Mouse (Mus musculus) stomach, embryonic 16.5 days (tissue): ENCODE measurements at regions not wholly inside any gene's neighbourhood (a gene's known extent, or its start where the extent isn't known, plus 50 kb on each side); places are given as distances from the start of the nearest gene placed in this dataset.
A peak's percentile ranks its signal among the peaks of the same experiment; 100 is the strongest.
"Not testable (repeated sequence)": the region's sequence is repeated elsewhere in the genome, so short reads cannot be mapped to it uniquely, and the experiment has no call there.

Source experiments
- ATAC-seq: fragments of 200-750 bp; cut with Nextera tagmentation; 2 replicates; pipeline ENCODE4 v1.8.0; 2017; ENCODE audit warnings: moderate number of reproducible peaks, moderate TSS enrichment; ENCODE audit not compliant: insufficient read depth, low FRiP score
- H3K27ac ChIP-seq: fragments of 300-500 bp; sonication (generic); 2 replicates; pipeline ENCODE4 v1.5.1; 2014; ENCODE audit warnings: low read length
- H3K27me3 ChIP-seq: fragments of 300-500 bp; sonication (generic); 2 replicates; pipeline ENCODE4 v1.6.1; 2014; ENCODE audit warnings: low read length, control low read depth, mixed read lengths; ENCODE audit not compliant: control insufficient read depth, insufficient read depth
- H3K36me3 ChIP-seq: fragments of 300-500 bp; sonication (generic); 2 replicates; pipeline ENCODE4 v1.6.1; 2014; ENCODE audit warnings: low read length; ENCODE audit not compliant: control insufficient read depth, insufficient read depth
- H3K4me1 ChIP-seq: fragments of 300-500 bp; sonication (generic); 2 replicates; pipeline ENCODE4 v1.6.1; 2014; ENCODE audit warnings: low read length, control low read depth, mixed read lengths; ENCODE audit not compliant: control insufficient read depth, insufficient read depth
- H3K4me2 ChIP-seq: fragments of 300-500 bp; sonication (generic); 2 replicates; pipeline ENCODE4 v1.6.1; 2014; ENCODE audit warnings: low read depth, low read length, mixed read lengths
- H3K4me3 ChIP-seq: fragments of 300-500 bp; sonication (generic); replicated peaks from 2 replicates; pipeline ENCODE4 v1.5.1; 2014; ENCODE audit warnings: mild to moderate bottlenecking, low read length
- H3K9ac ChIP-seq: fragments of 300-500 bp; sonication (generic); 2 replicates; pipeline ENCODE4 v1.6.1; 2014; ENCODE audit warnings: low read length
- H3K9me3 ChIP-seq: fragments of 300-500 bp; sonication (generic); replicated peaks from 2 replicates; pipeline ENCODE4 v1.6.1; 2016; ENCODE audit warnings: low read length, control low read depth; ENCODE audit not compliant: control insufficient read depth
- WGBS: fragments of 180-500 bp; shearing (Covaris S2); extraction: QIAGEN DNeasy Blood & Tissue Kit; methylation state at CpG from one replicate; pipeline ENCODE4 v1.1.7; 2014; 5-methylcytosine and 5-hydroxymethylcytosine counted together

DNA sequence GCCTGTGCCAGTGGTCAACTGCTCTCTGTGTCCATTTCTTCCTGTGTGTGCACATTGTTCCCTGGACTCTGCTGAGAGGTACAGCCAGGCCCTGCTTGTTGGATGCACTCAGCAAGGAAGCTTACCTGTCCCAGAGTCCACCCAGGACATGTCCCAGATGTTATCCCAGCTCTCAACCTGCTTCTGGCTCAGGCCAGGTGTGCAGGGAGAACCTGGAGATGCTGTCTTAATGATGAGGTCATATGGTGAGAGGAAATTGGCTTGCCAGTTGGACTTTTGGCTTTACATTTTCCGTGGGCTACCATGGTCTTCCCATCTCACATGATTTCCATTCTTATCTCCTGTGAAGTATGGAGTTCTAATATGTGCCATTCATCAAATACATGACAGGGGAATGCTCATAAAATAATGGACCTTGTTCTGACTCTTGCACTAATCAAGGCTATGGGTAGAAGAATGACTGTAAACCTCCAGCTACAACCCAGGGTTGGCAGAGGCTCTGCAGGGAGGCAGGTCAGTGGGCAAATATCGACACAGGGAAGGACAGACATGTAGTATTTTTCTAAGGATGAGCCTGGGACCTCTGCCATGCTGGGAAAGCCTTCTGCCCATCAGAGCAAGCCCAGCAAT lies 289.9 kb upstream of the 3110018I06Rik start:
- Histone ChIP-seq H3K36me3 (no peaks in the 10 kb centered on the region), H3K27ac (no peak overlapping the region), H3K4me2 (no peak overlapping the region), H3K4me3 (no peak overlapping the region), H3K27me3 (no peaks in the 10 kb centered on the region), H3K4me1 (no peaks in the 10 kb centered on the region), H3K9ac (no peak overlapping the region), H3K9me3 (no peaks in the 10 kb centered on the region)
- no peak for ATAC-seq
- 72% methylated on average over 2 of the region's 2 CpGs for WGBS

DNA sequence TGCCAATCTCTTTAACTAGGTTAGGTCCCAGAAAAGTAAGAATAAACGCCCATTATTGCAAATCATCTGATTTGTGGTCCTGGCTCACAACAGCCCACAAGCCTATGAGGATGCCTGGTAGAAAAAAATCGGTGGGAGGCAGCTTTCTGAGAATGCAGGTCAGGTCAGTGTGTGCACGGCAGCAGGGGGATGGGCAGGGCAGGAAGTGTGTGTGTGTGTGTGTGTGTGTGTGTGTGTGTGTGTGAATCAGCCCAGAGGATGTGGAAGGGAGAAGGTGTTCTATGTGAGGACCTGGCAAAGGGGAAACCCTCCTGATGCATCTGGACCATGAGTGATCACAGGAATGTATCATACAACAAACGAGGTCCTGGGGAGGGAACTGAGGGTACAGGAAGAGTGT lies 287.5 kb upstream of the 3110018I06Rik start:
- H3K27me3 ChIP-seq = no peaks in the 10 kb centered on the region
- no peak overlapping the region for H3K27ac ChIP-seq
- H3K4me1 ChIP-seq = no peaks in the 10 kb centered on the region
- no peak overlapping the region for H3K4me3 ChIP-seq
- H3K9me3 ChIP-seq = no peaks in the 10 kb centered on the region
- no peak overlapping the region for H3K4me2 ChIP-seq
- WGBS = 46% methylated on average over 4 of the region's 4 CpGs
- no peaks in the 10 kb centered on the region for H3K36me3 ChIP-seq
- no peak for ATAC-seq
- H3K9ac ChIP-seq = no peak overlapping the region

- WGBS = 29% methylated on average over 6 of the region's 6 CpGs
- not testable (repeated sequence) for H3K4me1 ChIP-seq, H3K9me3 ChIP-seq, H3K4me2 ChIP-seq, H3K36me3 ChIP-seq, H3K4me3 ChIP-seq, H3K27ac ChIP-seq, ATAC-seq, H3K9ac ChIP-seq, H3K27me3 ChIP-seq
Observed at GRCm38 (mm10) chr12:107208826-107209225, 279.6 kb upstream of the 3110018I06Rik start.

DNA sequence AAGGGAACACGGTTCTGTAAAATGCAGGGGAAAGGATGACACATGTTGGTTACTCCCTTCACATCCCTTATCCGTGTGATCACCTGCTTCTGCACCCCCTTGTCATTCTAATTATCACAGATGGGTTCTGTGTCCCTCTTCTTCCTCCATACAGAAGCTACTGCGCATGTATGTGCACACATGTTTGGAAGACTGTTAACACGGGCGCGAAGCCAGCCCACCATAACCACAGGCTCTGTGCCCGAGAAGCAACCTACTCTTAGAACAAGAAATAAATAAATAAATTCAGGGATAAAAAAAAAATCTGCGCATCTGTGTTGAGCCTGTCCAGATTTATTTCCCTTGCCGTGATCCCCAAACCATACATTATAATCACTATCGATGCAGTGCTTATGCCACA lies 275.6 kb upstream of the 3110018I06Rik start:
- Histone ChIP-seq H3K4me3 (no peak overlapping the region), H3K36me3 (no peaks in the 10 kb centered on the region), H3K27ac (no peak overlapping the region), H3K4me1 (no peaks in the 10 kb centered on the region), H3K9ac (no peak overlapping the region), H3K9me3 (no peaks in the 10 kb centered on the region), H3K27me3 (no peaks in the 10 kb centered on the region), H3K4me2 (no peak overlapping the region)
- ATAC-seq = no peak
- 89% methylated on average over 10 of the region's 10 CpGs for WGBS

- Histone ChIP-seq H3K4me3 (no peak overlapping the region), H3K4me1 (no peaks in the 10 kb centered on the region), H3K4me2 (no peak overlapping the region), H3K9ac (no peak overlapping the region), H3K27ac (no peak overlapping the region), H3K27me3 (no peaks in the 10 kb centered on the region), H3K36me3 (no peaks in the 10 kb centered on the region), H3K9me3 (no peaks in the 10 kb centered on the region)
- no peak for ATAC-seq
- WGBS = 52% methylated on average over 8 of the region's 8 CpGs
Observed at GRCm38 (mm10) chr12:107216119-107216518, 272.3 kb upstream of the 3110018I06Rik start.

DNA sequence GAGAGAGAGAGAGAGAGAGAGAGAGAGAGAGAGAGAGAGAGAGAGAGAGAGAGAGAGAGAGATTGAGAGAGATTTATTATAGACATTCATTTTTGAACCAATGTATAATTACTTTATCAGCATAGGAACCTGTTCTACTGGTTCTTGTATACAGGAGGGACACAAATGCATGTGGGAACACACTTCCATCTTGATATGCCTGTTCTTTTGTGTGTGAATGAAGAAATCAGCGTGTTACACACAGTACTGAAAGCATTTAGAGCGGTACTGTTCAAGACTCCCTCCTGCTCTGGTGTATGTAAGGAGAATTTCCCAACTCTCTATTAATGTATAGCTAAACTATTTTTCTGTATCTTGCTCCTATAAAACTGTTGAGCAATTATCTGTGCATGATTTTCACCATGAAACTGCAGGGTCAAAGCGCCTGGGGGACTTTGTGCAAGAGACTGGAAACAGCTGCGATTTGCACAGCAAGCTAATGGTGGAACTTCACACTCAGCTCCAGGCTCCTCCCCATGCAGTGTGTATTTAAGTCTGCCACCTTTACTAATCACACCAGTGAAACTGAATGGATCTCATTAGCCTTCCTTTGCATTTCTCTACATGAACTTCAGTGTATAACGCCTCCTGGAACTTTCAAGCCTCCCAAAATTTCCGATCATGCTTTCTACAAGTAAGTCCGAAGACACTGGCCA lies 267.0 kb upstream of the 3110018I06Rik start:
- 0 out of 2 replicates have a peak, but pooled peaks cover 4% of the 10 kb centered on the region for H3K4me1 ChIP-seq
- H3K27ac ChIP-seq = peak overlapping the region; percentile 80

GRCm38 (mm10) chr12:107222106-107222505 lies 266.3 kb upstream of the 3110018I06Rik start:
- no peak overlapping the region for H3K4me3 ChIP-seq
- WGBS = 76% methylated on average over 7 of the region's 7 CpGs
- H3K9ac ChIP-seq = no peak overlapping the region; the same call in 1 of the 2 replicates
- no peak overlapping the region for H3K4me2 ChIP-seq
- H3K4me1 ChIP-seq = 0 out of 2 replicates have a peak, but pooled peaks cover 4% of the 10 kb centered on the region
- H3K9me3 ChIP-seq = no peaks in the 10 kb centered on the region
- ATAC-seq = no peak
- H3K27me3 ChIP-seq = no peaks in the 10 kb centered on the region
- no peaks in the 10 kb centered on the region for H3K36me3 ChIP-seq
- H3K27ac ChIP-seq = peak overlapping the region; percentile 80

More for the DNA sequence above, 267.0 kb upstream of the 3110018I06Rik start:
- Histone ChIP-seq H3K9ac (no peak overlapping the region; the same call in 1 of the 2 replicates), H3K4me3 (no peak overlapping the region), H3K36me3 (no peaks in the 10 kb centered on the region), H3K4me2 (0 out of 2 replicates have a peak overlapping the region, but pooled peaks have one; percentile 15), H3K9me3 (no peaks in the 10 kb centered on the region), H3K27me3 (no peaks in the 10 kb centered on the region)
- ATAC-seq = peak; percentile 83; the same call in 1 of the 2 replicates
- 68% methylated on average over 7 of the region's 7 CpGs for WGBS

DNA sequence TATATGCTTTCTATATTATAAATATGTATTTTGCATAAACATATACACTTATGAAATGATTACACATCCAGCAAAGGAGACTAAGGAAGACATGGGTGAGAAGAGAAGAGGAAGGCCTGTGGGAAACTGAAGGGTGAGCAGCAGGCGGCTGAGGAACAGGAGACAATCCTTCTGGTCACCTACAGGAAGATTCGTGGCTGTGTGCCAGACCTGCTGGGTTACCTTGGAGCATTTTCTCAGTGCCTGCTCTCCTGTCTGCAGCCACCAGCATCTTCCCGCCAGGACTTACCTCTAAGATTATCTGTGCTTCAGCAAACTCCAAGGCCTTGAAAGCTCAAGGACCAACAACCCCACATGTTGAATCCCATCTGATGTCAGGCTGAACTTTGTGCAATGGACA lies 258.3 kb upstream of the 3110018I06Rik start:
- Histone ChIP-seq H3K36me3 (no peaks in the 10 kb centered on the region), H3K27me3 (no peaks in the 10 kb centered on the region), H3K4me3 (no peak overlapping the region), H3K4me1 (no peaks in the 10 kb centered on the region), H3K4me2 (no peak overlapping the region), H3K9ac (no peak overlapping the region), H3K27ac (no peak overlapping the region), H3K9me3 (no peaks in the 10 kb centered on the region)
- ATAC-seq = no peak
- WGBS = 75% methylated on average over 3 of the region's 3 CpGs

- H3K4me1 ChIP-seq = no peaks in the 10 kb centered on the region
- no peaks in the 10 kb centered on the region for H3K36me3 ChIP-seq
- no peaks in the 10 kb centered on the region for H3K27me3 ChIP-seq
- no peaks in the 10 kb centered on the region for H3K9me3 ChIP-seq
- no peak for ATAC-seq
- WGBS = 28% methylated on average over 1 of the region's 1 CpGs
- H3K27ac ChIP-seq = no peak overlapping the region
- no peak overlapping the region for H3K4me2 ChIP-seq
- H3K9ac ChIP-seq = no peak overlapping the region
- H3K4me3 ChIP-seq = no peak overlapping the region
Observed at GRCm38 (mm10) chr12:107231629-107232028, 256.8 kb upstream of the 3110018I06Rik start.
